Mouse (Mus musculus) adrenal gland, adult (tissue): Measurements from ENCODE around the gene Cul7.

Source experiments
- DNase-seq, 2 experiments: peaks; one replicate each; pipeline ENCODE4 v3.0.0; 2022 to 2023; ENCODE audit warnings: low spot score in 1 of 2; ENCODE audit not compliant: inconsistent age in 2 of 2

The Cul7 gene

DNA sequence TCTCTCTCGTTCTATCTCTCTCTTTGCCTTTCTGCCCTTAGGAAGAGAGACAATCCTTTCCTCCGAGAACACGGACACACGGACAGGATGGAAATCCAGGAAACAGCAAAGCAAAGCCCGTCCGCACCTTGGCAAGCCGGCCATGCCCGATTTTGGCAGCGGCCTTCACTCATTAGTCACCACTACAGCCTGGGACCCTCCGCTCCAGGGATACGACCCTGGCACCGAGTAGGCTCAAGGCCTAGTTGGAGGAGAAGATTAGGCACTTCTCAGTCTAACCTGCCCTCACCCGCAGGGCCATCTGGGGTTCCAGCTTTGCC, 21.7 kb upstream of the Cul7 start:
- DNase-seq: peak; percentile 41 to 80

GRCm38 (mm10) chr17:46628791-46629684, 21.1 kb upstream of the Cul7 start, which contains the start of gene Ptk7:
Gene Ptk7, minus strand, starts transcription at chr17:46629504.
- peak; percentile 45 to 81 for DNase-seq

- peak in 1 of 2 experiments; percentile 60 for DNase-seq
Observed at GRCm38 (mm10) chr17:46629685-46630441, 20.3 kb upstream of the Cul7 start.

GRCm38 (mm10) chr17:46636831-46637523, 13.2 kb upstream of the Cul7 start:
- DNase-seq: peak; percentile 53 to 90

DNA sequence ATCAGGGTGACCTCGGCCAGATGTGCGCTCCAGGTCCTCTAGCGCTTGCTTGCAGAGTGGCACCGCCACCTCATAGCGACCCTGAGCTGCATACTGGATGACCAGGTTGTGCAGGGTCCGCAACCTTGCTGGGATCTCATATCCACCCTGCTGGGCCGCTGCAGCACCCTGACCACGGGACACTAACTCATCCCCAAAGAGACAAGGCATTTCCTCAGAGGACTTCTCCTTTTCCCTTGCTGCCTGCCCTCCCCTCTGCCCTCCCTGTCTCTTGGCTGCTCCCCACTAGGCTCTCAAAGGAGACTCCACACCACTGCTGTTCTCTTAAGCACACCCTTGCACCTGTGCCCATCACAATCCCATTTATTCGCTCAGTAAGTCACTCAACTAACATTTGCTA, 10.2 kb upstream of the Cul7 start:
- DNase-seq: no peak

DNA sequence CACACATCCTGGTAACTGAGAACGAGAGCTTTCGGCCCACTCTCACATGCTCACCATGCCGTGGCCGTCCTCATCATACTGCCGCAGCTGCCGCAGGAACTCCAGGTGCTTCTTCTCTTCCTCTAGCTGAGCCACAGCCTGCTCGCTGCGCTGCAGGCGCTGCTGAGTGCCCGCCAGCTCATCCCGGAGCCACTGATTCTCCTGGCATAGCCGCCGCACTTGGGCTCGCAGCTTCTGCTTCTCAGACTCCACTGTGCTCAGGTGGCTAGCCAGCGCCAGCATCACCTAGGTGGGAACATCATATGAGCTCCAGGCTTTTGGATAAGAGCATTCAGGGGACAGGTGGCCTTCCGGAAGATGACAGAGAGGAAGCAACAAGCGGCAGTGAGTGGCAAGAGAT, 8.1 kb upstream of the Cul7 start:
- no peak for DNase-seq

DNA sequence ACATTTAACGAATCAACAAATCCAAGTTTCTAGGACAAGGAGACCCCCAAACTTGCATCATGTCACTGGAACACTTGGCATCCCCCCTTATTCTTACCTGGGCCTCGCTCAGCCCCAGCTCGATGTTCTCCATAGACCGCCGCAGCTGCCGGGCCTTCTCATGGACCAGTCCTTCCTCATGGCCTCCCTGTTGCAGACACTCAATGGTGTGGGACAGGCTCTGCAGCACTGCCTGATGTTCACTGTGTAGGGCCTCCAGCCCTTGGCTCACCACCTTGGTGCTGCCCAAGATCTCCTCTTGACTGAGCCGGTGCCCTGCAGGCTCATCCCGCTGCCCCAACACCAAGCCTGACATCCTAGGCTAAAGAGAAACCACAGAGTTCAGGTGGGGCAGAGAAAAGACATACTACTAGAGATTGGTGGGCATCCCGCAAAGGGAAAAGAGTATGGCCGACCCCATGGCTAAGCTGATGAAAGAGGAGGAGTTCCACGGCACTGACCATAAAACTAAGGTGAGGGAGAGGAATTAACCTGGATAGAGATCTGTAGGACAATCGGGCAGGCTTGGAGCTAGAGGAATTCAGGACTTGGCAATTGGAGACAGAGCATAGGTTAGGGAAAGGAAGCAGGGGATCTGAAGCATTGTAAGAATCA, 5.9 kb upstream of the Cul7 start:
- peak in 1 of 2 experiments; percentile 54 for DNase-seq

- peak; percentile 80 to 89 for DNase-seq
Observed at GRCm38 (mm10) chr17:46644916-46645475, 5.1 kb upstream of the Cul7 start.

DNA sequence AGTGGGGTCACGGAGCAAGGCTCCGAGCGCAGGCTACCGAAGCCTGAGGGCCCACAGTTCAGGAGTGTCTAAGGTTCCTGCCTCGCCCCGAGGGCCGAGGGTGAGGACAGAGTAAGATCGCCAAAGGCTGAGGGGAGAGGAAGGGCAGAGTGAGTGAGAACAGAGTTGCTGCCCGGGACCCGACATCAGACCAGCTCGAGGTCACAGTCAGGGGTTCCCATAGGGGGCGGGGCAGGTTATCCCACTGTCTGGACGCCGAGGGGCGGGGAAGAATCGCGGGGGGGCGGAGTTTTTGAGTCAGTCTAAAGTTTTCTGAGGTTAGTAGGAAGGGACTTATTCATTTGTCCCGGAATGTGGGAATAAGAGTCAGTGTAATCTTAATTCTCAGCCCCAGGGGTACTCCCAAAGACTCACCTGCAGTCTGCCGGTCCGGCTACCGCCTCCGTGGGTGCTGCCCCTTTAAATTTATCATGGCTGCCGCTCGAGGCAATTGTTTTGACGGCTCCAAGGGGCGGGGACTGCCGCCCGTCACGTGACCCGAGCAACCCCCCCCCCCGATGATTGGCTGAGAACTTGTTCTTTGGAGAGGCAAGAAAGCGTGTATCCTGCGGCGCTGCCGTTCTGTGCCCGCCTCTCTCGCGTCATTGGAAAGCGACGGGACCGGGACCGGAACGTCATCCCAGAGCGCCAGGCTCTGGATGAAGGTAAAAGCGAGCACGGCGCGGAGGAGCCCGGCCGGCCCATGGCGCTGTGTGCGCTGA, 4.4 kb upstream of the Cul7 start, which contains the start of the genes Klc4 and Mrpl2:
Klc4 (minus strand) TSS at position 462 of the 761 bp plus-strand sequence.
Mrpl2 (plus strand) TSS at position 669 of the 761 bp plus-strand sequence.
- peak; percentile 98 to 100 for DNase-seq

GRCm38 (mm10) chr17:46646322-46646662, 3.8 kb upstream of the Cul7 start:
- no peak for DNase-seq

DNA sequence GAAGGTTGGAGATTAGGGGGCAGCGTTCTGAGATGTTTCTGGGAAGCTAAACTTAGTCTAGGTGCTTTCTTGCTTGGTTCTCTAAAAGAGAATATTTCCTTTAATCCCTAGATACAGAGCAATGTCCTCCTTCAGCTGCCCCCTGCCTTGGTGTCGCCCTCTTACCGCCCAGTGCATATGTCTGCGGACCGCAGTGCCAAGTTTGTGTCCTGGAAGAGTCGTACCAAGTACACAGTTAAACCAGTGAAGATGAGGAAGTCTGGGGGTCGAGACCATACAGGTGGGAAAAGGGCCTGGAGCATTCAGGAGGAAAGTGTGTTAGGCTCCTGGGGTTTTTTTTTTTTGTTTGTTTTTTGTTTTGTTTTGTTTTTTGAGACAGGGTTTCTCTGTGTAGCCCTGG, 2.9 kb upstream of the Cul7 start:
- no peak for DNase-seq

DNA sequence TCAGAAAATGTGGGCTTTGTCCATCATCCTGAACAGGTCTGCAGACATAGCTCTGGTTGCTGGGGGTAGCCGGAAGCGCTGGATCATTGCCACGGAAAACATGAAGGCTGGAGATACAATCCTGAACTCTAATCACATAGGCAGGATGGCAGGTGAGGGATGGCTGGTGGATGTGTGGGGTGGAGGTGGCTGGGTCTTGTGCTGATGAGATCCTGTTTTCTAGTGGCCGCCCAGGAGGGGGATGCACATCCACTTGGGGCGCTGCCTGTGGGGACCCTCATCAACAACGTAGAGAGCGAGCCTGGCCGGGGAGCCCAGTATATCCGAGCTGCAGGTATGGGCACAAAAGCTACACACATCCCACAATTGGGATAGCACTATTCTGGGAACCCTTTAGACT, 1.7 kb upstream of the Cul7 start:
- no peak for DNase-seq

DNA sequence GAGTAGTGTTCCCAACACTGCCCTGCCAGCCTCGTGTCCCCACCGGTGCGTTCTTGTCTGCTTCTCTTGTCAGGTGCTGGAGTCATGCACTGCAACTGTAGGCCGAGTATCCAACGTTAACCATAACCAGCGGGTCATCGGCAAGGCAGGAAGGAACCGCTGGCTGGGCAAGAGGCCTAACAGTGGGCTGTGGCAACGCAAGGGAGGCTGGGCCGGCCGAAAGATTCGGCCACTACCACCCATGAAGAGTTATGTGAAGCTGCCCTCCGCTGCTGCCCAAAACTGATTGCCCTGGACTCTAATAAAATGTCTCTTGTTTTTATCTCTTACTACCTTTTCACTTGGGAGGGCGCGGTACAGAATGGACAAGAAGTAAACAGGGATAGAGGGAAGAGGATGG, 326 bp upstream of the Cul7 start:
- DNase-seq: no peak

- peak in 1 of 2 experiments; percentile 54 for DNase-seq
Observed at GRCm38 (mm10) chr17:46651292-46651691, 1.2 kb downstream of the Cul7 start.

- no peak for DNase-seq
Observed at GRCm38 (mm10) chr17:46651755-46652547, 1.8 kb downstream of the Cul7 start.

GRCm38 (mm10) chr17:46656054-46656453, 5.9 kb downstream of the Cul7 start:
- DNase-seq: no peak

DNA sequence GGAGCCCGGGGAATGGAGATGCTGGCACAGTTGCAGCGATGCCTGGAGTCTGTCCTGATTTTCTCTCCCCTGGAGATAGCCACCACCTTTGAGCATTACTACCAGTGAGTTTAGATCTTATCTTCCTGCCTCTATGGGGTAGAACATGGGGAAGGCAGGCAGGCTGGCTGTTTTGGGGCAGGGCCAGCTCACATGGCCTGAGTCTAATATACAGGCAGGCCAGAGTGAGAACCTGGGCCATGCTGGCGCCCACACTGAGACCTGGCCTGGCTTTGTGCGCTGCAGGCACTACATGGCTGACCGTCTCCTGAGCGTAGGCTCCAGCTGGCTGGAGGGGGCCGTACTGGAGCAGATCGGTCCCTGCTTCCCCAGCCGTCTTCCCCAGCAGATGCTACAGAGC, 11.2 kb downstream of the Cul7 start:
- no peak for DNase-seq

DNA sequence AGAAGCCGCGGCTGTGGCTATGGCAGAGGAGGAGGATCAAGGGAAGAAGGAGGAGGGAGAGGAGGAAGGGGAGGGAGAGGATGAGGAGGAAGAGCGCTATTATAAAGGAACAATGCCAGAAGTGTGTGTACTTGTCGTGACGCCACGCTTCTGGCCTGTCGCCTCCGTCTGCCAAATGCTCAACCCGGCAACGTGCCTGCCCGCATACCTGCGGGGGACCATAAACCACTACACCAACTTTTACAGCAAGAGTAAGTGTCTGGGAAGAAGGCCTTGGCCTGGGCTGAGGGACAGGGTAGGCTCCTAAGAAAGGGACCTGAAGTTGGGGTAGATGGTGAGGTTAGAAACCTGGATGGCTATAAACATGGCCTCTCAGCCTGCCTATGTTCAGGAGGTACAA, 11.8 kb downstream of the Cul7 start:
- DNase-seq: no peak

GRCm38 (mm10) chr17:46662730-46663129, 12.6 kb downstream of the Cul7 start:
- no peak for DNase-seq
